Mouse (Mus musculus): ENCODE data around the gene Fblim1.

- no peak for TF ChIP-seq CTCF (conservative IDR thresholded peaks at IDR 0.05 in 1 of 2, IDR thresholded peaks at IDR 0.05 in 1 of 2; ENCODE audit: low read depth in 2 of 2, low read length in 2 of 2)
- no peak for TF ChIP-seq USF2 (conservative IDR thresholded peaks at IDR 0.05; ENCODE audit: low read depth, low read length)
- no peak for TF ChIP-seq ETS1 (conservative IDR thresholded peaks at IDR 0.05; ENCODE audit: low read depth, low read length)
- TF ChIP-seq HCFC1 (IDR thresholded peaks at IDR 0.05; ENCODE audit: low read depth, low read length) = no peak
- TF ChIP-seq PAX5 (IDR thresholded peaks at IDR 0.05; ENCODE audit: low read length) = no peak
- TF ChIP-seq SIN3A (IDR thresholded peaks at IDR 0.05; ENCODE audit: low read length) = no peak
- no peak for TF ChIP-seq POLR2A (IDR thresholded peaks at IDR 0.05; ENCODE audit: low read depth, low read length)
- TF ChIP-seq JUND (conservative IDR thresholded peaks at IDR 0.05; ENCODE audit: low read depth, low read length) = no peak
- no peak for TF ChIP-seq ELF1 (IDR thresholded peaks at IDR 0.05; ENCODE audit: low read depth, low read length)
These were observed 43.3 kb upstream of the Fblim1 start for GRCm38 (mm10) chr4:141649244-141649643.
